Mouse (Mus musculus) ES-E14 (cell line): ENCODE measurements around the gene Nebl.

Experiments used
- HCFC1 ChIP-seq: IDR thresholded peaks from 2 replicates; pipeline ENCODE4 v1.6.1; 2012; ENCODE audit warnings: low read length, inconsistent platforms, borderline replicate concordance; ENCODE audit not compliant: insufficient read depth
- MAFK ChIP-seq: IDR thresholded peaks from 2 replicates; pipeline ENCODE4 v1.6.1; 2014; ENCODE audit warnings: mild to moderate bottlenecking, low read depth, low read length, inconsistent platforms; ENCODE audit not compliant: insufficient read depth
- ZC3H11A ChIP-seq: IDR thresholded peaks from 2 replicates; pipeline ENCODE4 v1.6.1; 2012; ENCODE audit warnings: low read depth, mild to moderate bottlenecking, inconsistent platforms, low read length, borderline replicate concordance
- ZNF384 ChIP-seq: IDR thresholded peaks from 2 replicates; pipeline ENCODE4 v1.6.1; 2012; ENCODE audit warnings: low read depth, low read length, inconsistent platforms

DNA sequence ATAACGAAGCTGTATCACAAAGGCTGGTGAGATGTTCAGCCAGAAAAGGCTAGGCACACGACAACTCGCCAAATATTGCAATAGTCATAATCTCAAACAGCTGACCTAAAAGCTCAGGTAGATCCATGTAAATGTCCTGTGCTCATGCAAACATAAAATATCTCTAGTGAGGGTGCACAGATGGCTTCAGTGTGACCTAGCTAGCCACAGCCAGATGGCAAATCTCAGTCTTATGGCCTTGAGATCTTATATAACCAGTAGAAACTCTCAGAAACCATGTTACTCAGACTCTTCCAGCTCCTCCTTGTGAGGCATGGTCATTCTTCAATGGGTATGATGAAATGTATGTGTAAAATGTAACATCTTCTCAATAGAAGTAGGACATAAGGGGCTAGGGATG lies 230.2 kb downstream of the Nebl start:
- TF ChIP-seq ZNF384: no peak
- no peak for TF ChIP-seq ZC3H11A
- no peak for TF ChIP-seq HCFC1
- no peak for TF ChIP-seq MAFK
